Mouse (Mus musculus) megakaryocyte, embryonic 14.5 days (primary cell): ENCODE measurements around the gene Fam173b.

Experiments
- FLI1 ChIP-seq: IDR thresholded peaks from 2 replicates; pipeline ENCODE4 v1.6.1; 2012; ENCODE audit warnings: low read length, inconsistent platforms, mixed read lengths
- GATA1 ChIP-seq: IDR thresholded peaks from 3 replicates; pipeline ENCODE4 v1.6.1; 2012; ENCODE audit warnings: mixed read lengths, low read length, inconsistent platforms, borderline replicate concordance

- TF ChIP-seq GATA1 (no peak), FLI1 (no peak)
Measured at GRCm38 (mm10) chr15:31606821-31607220, 5.2 kb downstream of the Fam173b start.
